Mouse (Mus musculus): ENCODE results near the gene Cmip. TPM values are rescaled to one million over a fixed set of nuclear protein-coding genes. Genes with fewer than 3 reads are reported as not detected.

Cmip gene
- polyA plus RNA-seq, 1 experiment: 53.1 TPM

DNA sequence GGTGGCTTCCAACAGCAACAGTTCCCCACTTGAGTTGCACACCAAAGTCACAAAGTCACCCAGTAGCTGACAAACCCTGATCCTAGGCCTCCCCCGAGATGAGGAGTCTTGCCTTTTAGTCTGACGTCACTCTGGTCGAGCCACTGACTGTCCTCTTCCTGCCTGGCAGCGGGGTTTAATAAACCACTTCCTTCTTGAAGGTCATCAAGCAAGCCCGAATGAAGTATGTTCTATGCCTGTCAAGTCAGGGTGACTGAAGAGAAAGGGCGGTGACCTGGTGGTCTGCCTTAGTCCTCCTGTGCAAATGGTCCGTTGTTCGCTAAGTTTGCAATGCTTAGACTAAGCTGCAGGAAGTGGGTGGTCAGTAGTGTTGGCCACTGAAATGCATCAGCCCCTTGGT is 31.1 kb downstream of the Cmip start:
- DNase-seq: no peak
- no peak overlapping the region for H3K4me3 ChIP-seq (replicated peaks; ENCODE audit: extremely low read depth, low read depth, low read length)
- whole genome bisulfite sequencing: 35% methylated on average over 8 of the region's 8 CpGs
- TF ChIP-seq CTCF (IDR thresholded peaks at IDR 0.05; ENCODE audit: insufficient read depth, low read length) (no peak), POLR2A (IDR thresholded peaks at IDR 0.05; ENCODE audit: borderline replicate concordance, extremely low read depth, low read depth, low read length) (no peak)
- H3K4me1 ChIP-seq (ENCODE audit: control insufficient read depth, insufficient read depth, low read length): peaks cover 7% of the 10 kb centered on the region

DNA sequence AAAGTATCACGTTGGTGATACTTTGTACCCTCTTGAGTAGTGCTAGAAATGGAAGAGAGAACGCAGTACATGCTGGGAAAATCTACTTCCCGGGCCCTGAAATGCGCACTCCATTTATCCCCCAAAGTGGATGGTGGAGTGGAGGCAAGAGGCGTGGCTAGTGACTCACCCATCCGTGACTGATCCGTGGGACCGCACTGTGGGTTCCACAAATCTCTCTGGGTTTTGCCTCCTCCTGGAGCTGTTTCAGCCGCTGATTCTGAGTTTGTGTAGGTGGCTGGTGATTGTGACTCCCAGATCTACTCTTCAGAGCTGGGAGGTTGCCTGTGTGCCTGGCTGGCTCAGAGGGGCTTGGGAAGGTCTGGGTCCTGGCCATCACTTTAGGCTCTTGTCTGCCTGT is 32.2 kb downstream of the Cmip start:
- 73% methylated on average over 9 of the region's 9 CpGs for WGBS
- Histone ChIP-seq H3K4me3 (replicated peaks; ENCODE audit: extremely low read depth, low read depth, low read length) (no peak overlapping the region), H3K4me1 (ENCODE audit: control insufficient read depth, insufficient read depth, low read length) (peaks cover 7% of the 10 kb centered on the region)
- TF ChIP-seq CTCF (IDR thresholded peaks at IDR 0.05; ENCODE audit: insufficient read depth, low read length) (no peak), POLR2A (IDR thresholded peaks at IDR 0.05; ENCODE audit: borderline replicate concordance, extremely low read depth, low read depth, low read length) (no peak)
- no peak for DNase-seq

DNA sequence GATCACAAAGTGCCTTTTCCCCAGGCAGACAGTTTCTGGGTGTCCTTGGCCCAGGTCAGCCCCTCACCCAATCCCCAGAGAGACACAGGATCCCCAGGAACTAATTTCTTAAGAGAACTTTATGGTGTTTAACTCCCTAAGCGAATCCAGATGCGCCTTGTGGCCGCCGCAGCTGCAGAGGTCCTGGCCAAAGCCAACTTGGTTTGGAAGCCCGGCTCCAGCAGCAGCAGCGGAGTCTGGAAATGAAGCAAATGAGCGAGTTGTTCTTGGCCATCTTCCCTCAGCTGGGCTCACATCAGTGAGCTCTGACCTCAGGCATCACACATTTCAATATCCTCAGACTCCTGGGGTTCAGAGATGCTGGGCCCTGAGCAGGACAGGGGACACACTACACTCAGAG is 33.6 kb downstream of the Cmip start:
- Histone ChIP-seq H3K4me1 (ENCODE audit: control insufficient read depth, insufficient read depth, low read length) (peaks cover 12% of the 10 kb centered on the region), H3K4me3 (replicated peaks; ENCODE audit: extremely low read depth, low read depth, low read length) (no peak overlapping the region)
- 57% methylated on average over 7 of the region's 7 CpGs for WGBS
- TF ChIP-seq POLR2A (IDR thresholded peaks at IDR 0.05; ENCODE audit: borderline replicate concordance, extremely low read depth, low read depth, low read length) (no peak), CTCF (IDR thresholded peaks at IDR 0.05; ENCODE audit: insufficient read depth, low read length) (no peak)
- DNase-seq: no peak

DNA sequence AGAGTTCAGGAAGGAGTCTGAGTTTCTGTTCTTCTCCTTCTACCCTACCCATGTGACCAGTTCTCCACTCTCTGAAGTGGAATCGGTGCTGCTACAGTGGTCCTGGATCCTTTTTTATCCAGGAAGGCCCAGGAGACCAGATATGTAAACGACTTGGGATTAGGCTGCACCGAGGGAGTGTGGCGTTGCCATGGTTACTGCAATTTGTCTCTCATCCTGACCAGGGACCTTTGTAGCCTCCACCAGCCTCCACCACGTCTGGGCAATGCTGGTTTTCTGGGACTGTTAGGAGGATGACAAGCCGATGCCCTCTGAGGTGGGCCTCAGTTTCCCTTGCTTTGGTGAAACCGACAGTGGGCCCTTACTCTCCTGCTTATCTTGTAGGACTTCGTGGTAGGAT is 35.4 kb downstream of the Cmip start:
- Histone ChIP-seq H3K4me1 (ENCODE audit: control insufficient read depth, insufficient read depth, low read length) (peaks cover 12% of the 10 kb centered on the region), H3K4me3 (replicated peaks; ENCODE audit: extremely low read depth, low read depth, low read length) (no peak overlapping the region)
- no peak for DNase-seq
- 57% methylated on average over 8 of the region's 8 CpGs for WGBS
- no peak for TF ChIP-seq POLR2A (IDR thresholded peaks at IDR 0.05; ENCODE audit: borderline replicate concordance, extremely low read depth, low read depth, low read length)
- TF ChIP-seq CTCF (IDR thresholded peaks at IDR 0.05; ENCODE audit: insufficient read depth, low read length): no peak

DNA sequence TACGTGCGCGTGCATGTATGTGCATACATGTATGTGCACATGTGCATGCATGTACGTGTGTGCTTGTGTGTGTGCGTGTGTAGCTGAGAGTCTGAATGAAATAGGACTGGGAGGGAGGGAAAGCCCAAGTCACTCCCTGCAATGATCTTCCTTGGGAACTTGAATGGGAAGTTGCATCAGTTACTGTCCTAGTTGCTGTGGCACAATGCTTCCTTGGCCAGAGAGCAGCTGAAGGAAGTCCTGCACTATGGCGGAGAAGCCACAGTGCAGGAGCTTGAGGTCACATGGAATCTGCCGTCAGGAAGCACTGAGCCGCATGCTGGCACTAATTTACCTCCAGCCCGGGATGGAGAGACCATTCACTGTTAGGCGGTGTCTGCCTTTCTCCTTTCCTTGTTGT is 37.9 kb downstream of the Cmip start:
- H3K4me3 ChIP-seq (replicated peaks; ENCODE audit: extremely low read depth, low read depth, low read length): no peak overlapping the region
- no peak for DNase-seq
- TF ChIP-seq POLR2A (IDR thresholded peaks at IDR 0.05; ENCODE audit: borderline replicate concordance, extremely low read depth, low read depth, low read length): no peak
- no peak for TF ChIP-seq CTCF (IDR thresholded peaks at IDR 0.05; ENCODE audit: insufficient read depth, low read length)
- peaks cover 12% of the 10 kb centered on the region for H3K4me1 ChIP-seq (ENCODE audit: control insufficient read depth, insufficient read depth, low read length)
- 65% methylated on average over 10 of the region's 10 CpGs for WGBS

DNA sequence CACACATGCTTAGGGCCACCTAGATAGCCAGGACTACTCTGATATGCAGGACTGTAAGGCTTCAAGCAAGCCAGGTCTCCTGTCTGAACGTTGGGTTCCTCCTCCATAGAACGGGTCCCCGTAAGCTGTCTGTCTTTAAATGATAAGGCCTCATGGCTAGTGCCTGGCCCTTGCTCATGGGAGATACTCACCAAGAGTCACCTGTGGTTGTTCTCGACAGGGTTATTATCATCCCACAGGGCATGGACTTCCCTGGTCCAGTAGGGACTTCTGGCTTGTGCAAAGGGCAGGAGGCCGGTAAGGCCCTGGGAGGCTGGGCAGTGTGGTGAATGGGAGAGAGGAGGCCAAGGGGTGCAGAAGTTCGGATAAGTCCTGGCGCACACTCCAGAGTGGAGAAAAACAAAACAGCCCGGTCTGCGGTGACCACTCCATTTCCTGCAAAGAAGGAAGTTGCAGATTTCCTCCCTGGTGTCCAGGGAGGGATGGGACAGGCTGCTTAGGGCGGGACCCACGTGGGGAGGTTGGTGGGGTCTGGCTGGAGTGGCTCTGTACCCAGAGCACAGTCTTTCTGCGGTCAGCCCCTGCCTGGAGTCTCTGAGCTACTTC is 41.2 kb downstream of the Cmip start:
- Histone ChIP-seq H3K4me3 (replicated peaks; ENCODE audit: extremely low read depth, low read depth, low read length) (no peak overlapping the region), H3K4me1 (ENCODE audit: control insufficient read depth, insufficient read depth, low read length) (peaks cover 17% of the 10 kb centered on the region)
- no peak for DNase-seq
- 36% methylated on average over 12 of the region's 12 CpGs for WGBS
- TF ChIP-seq CTCF (IDR thresholded peaks at IDR 0.05; ENCODE audit: insufficient read depth, low read length): no peak

DNA sequence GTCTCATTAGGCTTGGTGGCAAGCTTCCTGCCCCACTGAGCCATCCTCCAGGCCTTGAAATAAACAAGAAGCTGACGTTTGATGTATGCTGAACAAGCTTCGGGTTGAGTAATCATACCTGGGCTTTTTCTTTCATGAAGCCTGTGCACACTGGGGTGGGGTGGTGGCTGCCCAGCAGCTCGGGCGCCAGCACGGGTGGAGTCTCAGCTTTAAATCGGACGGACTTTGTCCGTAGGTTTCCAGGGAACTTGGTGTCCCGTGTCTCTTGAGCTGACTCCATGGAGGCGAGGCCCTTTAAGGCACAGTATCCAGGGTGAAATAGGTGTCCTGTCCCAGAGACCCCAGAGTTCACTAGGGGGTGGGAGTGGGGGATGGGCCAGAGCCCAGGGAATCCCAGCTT is 42.3 kb downstream of the Cmip start:
- TF ChIP-seq CTCF (IDR thresholded peaks at IDR 0.05; ENCODE audit: insufficient read depth, low read length) (no peak), POLR2A (IDR thresholded peaks at IDR 0.05; ENCODE audit: borderline replicate concordance, extremely low read depth, low read depth, low read length) (no peak)
- WGBS: 40% methylated on average over 10 of the region's 10 CpGs
- no peak for DNase-seq
- Histone ChIP-seq H3K4me3 (replicated peaks; ENCODE audit: extremely low read depth, low read depth, low read length) (no peak overlapping the region), H3K4me1 (ENCODE audit: control insufficient read depth, insufficient read depth, low read length) (peaks cover 25% of the 10 kb centered on the region)

DNA sequence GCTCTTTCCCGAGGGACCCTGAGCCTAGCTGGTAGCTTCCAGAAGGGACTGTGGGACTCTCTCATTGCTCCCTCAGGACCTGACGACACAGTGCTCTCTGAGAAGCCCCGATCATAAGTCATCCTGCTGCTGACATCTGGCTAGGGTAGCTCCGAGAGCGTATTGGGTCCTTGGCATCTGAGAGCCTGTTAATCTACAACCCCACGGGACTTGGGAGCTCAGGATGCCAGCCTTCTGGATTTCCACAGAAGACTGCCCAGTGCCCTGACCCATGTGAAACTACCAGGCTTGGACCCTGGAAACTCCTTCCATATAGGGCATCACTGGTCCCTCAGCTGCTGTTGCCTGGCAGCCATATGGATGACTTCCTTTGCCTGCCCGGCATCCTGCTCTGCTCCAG is 43.3 kb downstream of the Cmip start:
- H3K4me1 ChIP-seq (ENCODE audit: control insufficient read depth, insufficient read depth, low read length): peaks cover 20% of the 10 kb centered on the region
- 63% methylated on average over 7 of the region's 7 CpGs for WGBS
- no peak overlapping the region for H3K4me3 ChIP-seq (replicated peaks; ENCODE audit: extremely low read depth, low read depth, low read length)
- DNase-seq: no peak
- no peak for TF ChIP-seq CTCF (IDR thresholded peaks at IDR 0.05; ENCODE audit: insufficient read depth, low read length)
- TF ChIP-seq POLR2A (IDR thresholded peaks at IDR 0.05; ENCODE audit: borderline replicate concordance, extremely low read depth, low read depth, low read length): no peak

DNA sequence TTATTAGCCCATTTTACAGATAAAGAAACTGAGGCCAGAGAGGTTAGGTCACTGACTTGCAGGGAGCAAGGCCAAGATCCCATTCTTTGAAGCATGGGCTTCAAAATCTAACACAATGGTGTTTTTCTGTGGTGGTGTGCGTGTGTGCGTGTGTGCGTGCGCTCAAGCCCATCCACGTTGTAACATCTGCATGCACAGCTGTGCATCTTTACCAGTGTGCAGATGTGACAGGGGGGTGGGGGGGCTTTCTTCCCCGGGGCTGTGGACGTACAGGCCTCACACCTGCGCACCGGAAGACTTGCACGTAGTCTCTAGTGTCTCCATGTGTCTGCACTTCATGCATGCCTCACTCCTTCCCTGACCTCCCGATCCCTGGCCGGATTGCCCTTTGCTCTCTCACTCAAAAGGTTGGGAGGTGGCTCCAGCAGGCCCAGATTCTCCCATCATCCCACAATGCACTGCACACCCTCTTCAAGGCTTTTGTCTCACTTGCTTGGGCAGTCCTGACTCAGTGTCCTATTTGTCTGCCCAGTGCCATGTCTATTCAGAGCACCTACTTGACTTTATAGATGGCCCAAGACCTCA is 44.7 kb downstream of the Cmip start:
- no peak for DNase-seq
- Histone ChIP-seq H3K4me3 (replicated peaks; ENCODE audit: extremely low read depth, low read depth, low read length) (no peak overlapping the region), H3K4me1 (ENCODE audit: control insufficient read depth, insufficient read depth, low read length) (peaks cover 20% of the 10 kb centered on the region)
- TF ChIP-seq POLR2A (IDR thresholded peaks at IDR 0.05; ENCODE audit: borderline replicate concordance, extremely low read depth, low read depth, low read length) (no peak), CTCF (IDR thresholded peaks at IDR 0.05; ENCODE audit: insufficient read depth, low read length) (no peak)
- 93% methylated on average over 12 of the region's 12 CpGs for WGBS

DNA sequence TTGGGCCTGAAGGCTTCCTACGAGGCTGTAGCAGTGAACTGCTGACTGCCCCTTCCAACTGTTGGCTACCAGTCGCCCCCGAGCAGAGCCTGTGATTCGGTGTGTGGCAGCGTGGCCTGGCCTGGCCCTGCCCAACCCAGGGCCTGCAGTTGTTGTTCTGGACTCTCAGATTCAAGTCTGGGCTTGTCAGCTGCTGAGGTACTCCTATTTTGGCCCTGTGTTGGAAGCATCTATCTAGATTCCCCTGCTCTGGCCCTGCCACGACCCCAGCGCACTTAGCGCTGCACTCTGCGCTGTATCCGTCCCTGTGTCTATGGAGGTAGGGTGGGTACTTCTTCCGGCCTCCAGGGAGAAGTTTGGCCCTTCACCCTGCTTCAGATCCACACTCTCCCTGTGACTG is 45.2 kb downstream of the Cmip start:
- no peak overlapping the region for H3K4me3 ChIP-seq (replicated peaks; ENCODE audit: extremely low read depth, low read depth, low read length)
- no peak for DNase-seq
- 87% methylated on average over 11 of the region's 11 CpGs for WGBS
- H3K4me1 ChIP-seq (ENCODE audit: control insufficient read depth, insufficient read depth, low read length): peaks cover 20% of the 10 kb centered on the region
- TF ChIP-seq POLR2A (IDR thresholded peaks at IDR 0.05; ENCODE audit: borderline replicate concordance, extremely low read depth, low read depth, low read length) (no peak), CTCF (IDR thresholded peaks at IDR 0.05; ENCODE audit: insufficient read depth, low read length) (no peak)
